In the genomic region with DNA sequence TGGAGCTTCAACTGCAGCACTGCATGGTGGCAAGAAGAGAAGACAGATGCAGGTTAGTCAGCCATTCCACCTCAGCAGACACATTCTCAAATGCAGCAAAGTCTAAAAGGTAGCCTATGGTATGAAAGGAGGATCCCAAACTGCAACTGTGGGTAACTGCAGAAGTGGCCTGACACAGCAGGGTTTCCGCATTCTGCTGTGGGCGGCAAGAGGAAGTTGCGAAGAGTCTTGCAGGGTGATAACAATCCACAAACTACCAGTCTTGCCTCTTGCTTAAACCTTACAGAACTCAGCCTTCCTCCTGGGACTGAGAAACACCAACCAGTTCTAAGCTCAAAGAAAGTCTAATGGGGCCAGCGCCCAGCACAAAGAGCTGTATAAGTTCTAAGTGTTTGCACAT, we compare ENCODE assay signal across 11 mouse cellular contexts.
DNase-seq lines count a peak whose midpoint lies in the region; ATAC-seq lines count a peak whose summit lies in the region.
"Had no signal": no experiment of that assay in that cellular context is flagged by ENCODE, and none has a peak within 500 bp of the region (broad histone marks: within the 10 kb centered on the region; RNA-seq: fewer than 3 reads in every experiment).

No protein-coding gene starts in this region.

- H3K4me1 ChIP-seq in liver, embryonic 13.5 days (replicated peaks), result peaks cover 59% of the 10 kb centered on the region
- no peaks in the 10 kb centered on the region for H3K4me1 ChIP-seq in hindbrain, embryonic 16.5 days (ENCODE audit: control insufficient read depth, insufficient read depth, low read depth, low read length)
- no peaks in the 10 kb centered on the region for H3K4me1 ChIP-seq in hindbrain, embryonic 11.5 days (replicated peaks; ENCODE audit: control insufficient read depth, insufficient read depth, low read length)

- peak; percentile 34 to 37 for DNase-seq in lung, adult 18-20 months
- DNase-seq in lung, postnatal 10 days, result no peak
- no peak for DNase-seq in liver, embryonic 13.5 days
- DNase-seq in monocyte, adult 2 months (ENCODE audit: low read depth in 1 of 2, low spot score in 2 of 2), result peak; percentile 30 to 56
- peak; percentile 73 for DNase-seq in thymus, postnatal 4 days
- DNase-seq in frontal cortex, postnatal 36 days (ENCODE audit: low spot score in 2 of 2), result no peak
- no peak for DNase-seq in hindbrain, embryonic 11.5 days (ENCODE audit: low spot score)

- no peak overlapping the region for H3K9ac ChIP-seq in liver, embryonic 13.5 days
- no peak overlapping the region for H3K9ac ChIP-seq in hindbrain, embryonic 16.5 days (ENCODE audit: low read depth, low read length)
- H3K9ac ChIP-seq in hindbrain, embryonic 11.5 days (ENCODE audit: low read depth, low read length), result no peak overlapping the region
- H3K9ac ChIP-seq: embryonic facial prominence, embryonic 12.5 days had no signal

- peak overlapping the region; percentile 60 for H3K27ac ChIP-seq in liver, embryonic 13.5 days
- no peak overlapping the region for H3K27ac ChIP-seq in hindbrain, embryonic 16.5 days (ENCODE audit: low read depth, low read length)
- H3K27ac ChIP-seq in hindbrain, embryonic 11.5 days (ENCODE audit: low read depth, low read length), result no peak overlapping the region
- H3K27ac ChIP-seq: embryonic facial prominence, embryonic 12.5 days had no signal

- peaks cover 16% of the 10 kb centered on the region; the same call in 1 of the 2 replicates for H3K27me3 ChIP-seq in liver, embryonic 13.5 days
- H3K27me3 ChIP-seq in hindbrain, embryonic 16.5 days (replicated peaks; ENCODE audit: control insufficient read depth, insufficient read depth, low read length), result no peaks in the 10 kb centered on the region
- H3K27me3 ChIP-seq in hindbrain, embryonic 11.5 days (ENCODE audit: control insufficient read depth, insufficient read depth, low read length), result no peaks in the 10 kb centered on the region
- H3K27me3 ChIP-seq: embryonic facial prominence, embryonic 12.5 days had no signal

- WGBS in liver, embryonic 13.5 days (ENCODE audit: insufficient replicate concordance), result 9% methylated on average over 4 of the region's 4 CpGs
- WGBS in hindbrain, embryonic 16.5 days, result 94% methylated on average over 4 of the region's 4 CpGs
- 85% methylated on average over 4 of the region's 4 CpGs for WGBS in hindbrain, embryonic 11.5 days

- no peaks in the 10 kb centered on the region for H3K36me3 ChIP-seq in liver, embryonic 13.5 days
- H3K36me3 ChIP-seq in hindbrain, embryonic 16.5 days (ENCODE audit: control insufficient read depth, insufficient read depth, low read length), result no peaks in the 10 kb centered on the region
- 0 out of 2 replicates have a peak, but pooled peaks cover 3% of the 10 kb centered on the region for H3K36me3 ChIP-seq in hindbrain, embryonic 11.5 days (ENCODE audit: control insufficient read depth, insufficient read depth, low read length)

- ATAC-seq in liver, embryonic 13.5 days (ENCODE audit: low read depth), result no peak
- no peak for ATAC-seq in hindbrain, embryonic 16.5 days
- no peak for ATAC-seq in hindbrain, embryonic 11.5 days (ENCODE audit: low FRiP score)
- ATAC-seq: intestine, postnatal 0 days had no signal

- peak overlapping the region; percentile 42 for H3K4me3 ChIP-seq in liver, embryonic 13.5 days (replicated peaks)
- H3K4me3 ChIP-seq in hindbrain, embryonic 16.5 days (ENCODE audit: low read length), result no peak overlapping the region
- H3K4me3 ChIP-seq in hindbrain, embryonic 11.5 days (ENCODE audit: low read depth, low read length), result no peak overlapping the region
- H3K4me3 ChIP-seq: embryonic facial prominence, embryonic 12.5 days; myocyte had no signal

- H3K9me3 ChIP-seq in liver, embryonic 13.5 days (replicated peaks), result no peaks in the 10 kb centered on the region
- no peaks in the 10 kb centered on the region for H3K9me3 ChIP-seq in hindbrain, embryonic 16.5 days (ENCODE audit: control insufficient read depth, low read length)
- no peaks in the 10 kb centered on the region for H3K9me3 ChIP-seq in hindbrain, embryonic 11.5 days (ENCODE audit: control insufficient read depth, low read length)
- H3K9me3 ChIP-seq: embryonic facial prominence, embryonic 12.5 days had no signal

- peak overlapping the region; percentile 41 for H3K4me2 ChIP-seq in liver, embryonic 13.5 days
- H3K4me2 ChIP-seq in hindbrain, embryonic 16.5 days (ENCODE audit: low read length), result no peak overlapping the region
- H3K4me2 ChIP-seq in hindbrain, embryonic 11.5 days (replicated peaks; ENCODE audit: low read depth, low read length), result no peak overlapping the region
- H3K4me2 ChIP-seq: embryonic facial prominence, embryonic 12.5 days had no signal

Comparison
In these comparisons a context has a peak if more than half of its experiments do, and no peak if none do; other contexts are left out.
1. DNase-seq: peak in lung, adult 18-20 months (2 of 2), monocyte, adult 2 months (2 of 2) and thymus, postnatal 4 days (single experiment); none in lung, postnatal 10 days (single experiment), liver, embryonic 13.5 days (single experiment), frontal cortex, postnatal 36 days (0 of 2) and hindbrain, embryonic 11.5 days (single experiment).